Comparison of ENCODE assay signal across 21 mouse cellular contexts in the genomic region with DNA sequence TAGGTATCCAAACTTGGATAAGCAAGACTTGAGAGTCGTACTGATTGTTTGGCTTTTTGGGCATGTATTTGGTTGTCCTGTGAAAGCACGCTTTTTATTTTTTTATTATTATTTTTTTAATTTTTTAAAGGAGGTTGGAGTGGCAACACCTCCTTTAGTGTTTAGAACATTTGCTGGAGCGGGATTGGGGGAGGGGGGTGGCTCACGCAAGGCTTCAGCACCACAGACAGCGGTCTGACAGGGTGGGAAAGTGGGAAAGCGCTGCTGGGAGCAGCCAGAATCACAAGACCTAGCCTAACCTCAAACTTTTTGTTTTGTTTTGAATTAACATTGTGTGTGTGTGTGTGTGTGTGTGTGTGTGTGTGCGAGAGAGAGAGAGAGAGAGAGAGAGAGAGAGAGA. TPM values are rescaled to one million over a fixed set of nuclear protein-coding genes. Genes with fewer than 3 reads are reported as not detected.
DNase-seq lines count a peak whose midpoint lies in the region; ATAC-seq and TF ChIP-seq lines count a peak whose summit lies in the region.
"Had no signal": no experiment of that assay in that cellular context is flagged by ENCODE, and none has a peak within 500 bp of the region (broad histone marks: within the 10 kb centered on the region; RNA-seq: fewer than 3 reads in every experiment).

No protein-coding gene starts in this region.

- no peak for TF ChIP-seq RAD21 in MEL (IDR thresholded peaks at IDR 0.05; ENCODE audit: low read depth, low read length)

- H3K79me2 ChIP-seq in MEL (ENCODE audit: control insufficient read depth, insufficient read depth, low read length, poor library complexity): no peaks in the 10 kb centered on the region

- peak; percentile 73 for DNase-seq in intestine, embryonic 14.5 days (ENCODE audit: low spot score)
- peak; percentile 47 for DNase-seq in ES-CJ7 (ENCODE audit: low read depth, low spot score)
- no peak for DNase-seq in MEL (ENCODE audit: low read depth, low spot score)
- DNase-seq in embryonic facial prominence, embryonic 11.5 days (ENCODE audit: low spot score): peak; percentile 75
- no peak for DNase-seq in heart, adult 18-20 months
- DNase-seq in urinary bladder, postnatal 36 days (ENCODE audit: low spot score in 2 of 2): no peak
- no peak for DNase-seq in forebrain, postnatal 0 days

- WGBS in intestine, embryonic 14.5 days: 28% methylated on average over 6 of the region's 7 CpGs
- WGBS in intestine, embryonic 16.5 days: 19% methylated on average over 7 of the region's 7 CpGs
- 32% methylated on average over 7 of the region's 7 CpGs for WGBS in embryonic facial prominence, embryonic 11.5 days
- 49% methylated on average over 7 of the region's 7 CpGs for WGBS in forebrain, postnatal 0 days

- no peak overlapping the region for H3K4me2 ChIP-seq in intestine, embryonic 14.5 days (ENCODE audit: low read length)
- H3K4me2 ChIP-seq in intestine, embryonic 16.5 days (ENCODE audit: low read depth, low read length): no peak overlapping the region
- H3K4me2 ChIP-seq in embryonic facial prominence, embryonic 11.5 days (ENCODE audit: low read depth, low read length): no peak overlapping the region
- H3K4me2 ChIP-seq in forebrain, postnatal 0 days (ENCODE audit: low read depth): no peak overlapping the region

- no peak for TF ChIP-seq EP300 in MEL (IDR thresholded peaks at IDR 0.05; ENCODE audit: low read depth in 1 of 2, low read length in 2 of 2)

- H3K36me3 ChIP-seq in intestine, embryonic 14.5 days (ENCODE audit: control insufficient read depth, insufficient read depth, low read length): peaks cover 19% of the 10 kb centered on the region
- peaks cover 11% of the 10 kb centered on the region; the same call in 1 of the 2 replicates for H3K36me3 ChIP-seq in intestine, embryonic 16.5 days (ENCODE audit: control insufficient read depth, insufficient read depth, low read length)
- H3K36me3 ChIP-seq in MEL (ENCODE audit: control insufficient read depth in 1 of 2, insufficient read depth in 2 of 2, low read length in 2 of 2): peaks cover 0 to 2% of the 10 kb centered on the region in 2 experiments; a peak in 1 of 4 replicates
- H3K36me3 ChIP-seq in embryonic facial prominence, embryonic 11.5 days (replicated peaks; ENCODE audit: control insufficient read depth, insufficient read depth, low read depth, low read length): peaks cover 5% of the 10 kb centered on the region
- H3K36me3 ChIP-seq in forebrain, postnatal 0 days (ENCODE audit: insufficient read depth): peaks cover 22% of the 10 kb centered on the region

- TF ChIP-seq POLR2A in MEL (IDR thresholded peaks at IDR 0.05; ENCODE audit: control insufficient read depth in 1 of 2, insufficient read depth in 1 of 2, low read depth in 1 of 2, low read length in 2 of 2, poor library complexity in 1 of 2): no peak; a peak in 1 of 4 replicates

- no peak overlapping the region for H3K4me3 ChIP-seq in intestine, embryonic 14.5 days (ENCODE audit: low read depth, low read length)
- no peak overlapping the region for H3K4me3 ChIP-seq in intestine, embryonic 16.5 days (ENCODE audit: low read length)
- no peak overlapping the region for H3K4me3 ChIP-seq in MEL (ENCODE audit: control insufficient read depth in 1 of 2, insufficient read depth in 1 of 2, low read depth in 2 of 2, low read length in 2 of 2)
- H3K4me3 ChIP-seq in embryonic facial prominence, embryonic 11.5 days (ENCODE audit: low read depth, low read length): no peak overlapping the region
- H3K4me3 ChIP-seq in forebrain, postnatal 0 days (ENCODE audit: low read depth, low read length): no peak overlapping the region
- H3K4me3 ChIP-seq: embryonic facial prominence, embryonic 13.5 days; lung, embryonic 15.5 days; neural tube, embryonic 12.5 days had no signal

- H3K9ac ChIP-seq in intestine, embryonic 14.5 days (ENCODE audit: low read length): no peak overlapping the region
- H3K9ac ChIP-seq in intestine, embryonic 16.5 days (ENCODE audit: low read depth, low read length): no peak overlapping the region
- no peak overlapping the region for H3K9ac ChIP-seq in MEL (ENCODE audit: control insufficient read depth, low read depth, low read length, poor library complexity, severe bottlenecking)
- H3K9ac ChIP-seq in embryonic facial prominence, embryonic 11.5 days (replicated peaks; ENCODE audit: low read length): no peak overlapping the region
- no peak overlapping the region for H3K9ac ChIP-seq in forebrain, postnatal 0 days
- H3K9ac ChIP-seq: embryonic facial prominence, embryonic 13.5 days; lung, embryonic 15.5 days; neural tube, embryonic 12.5 days had no signal

- H3K27me3 ChIP-seq in intestine, embryonic 14.5 days (replicated peaks; ENCODE audit: control insufficient read depth, insufficient read depth, low read length): peaks cover 71% of the 10 kb centered on the region
- H3K27me3 ChIP-seq in intestine, embryonic 16.5 days (replicated peaks; ENCODE audit: control insufficient read depth, insufficient read depth, low read length): peaks cover 42% of the 10 kb centered on the region
- no peaks in the 10 kb centered on the region for H3K27me3 ChIP-seq in MEL (ENCODE audit: control insufficient read depth in 1 of 2, insufficient read depth in 2 of 2, low read length in 2 of 2)
- peaks cover 43% of the 10 kb centered on the region for H3K27me3 ChIP-seq in embryonic facial prominence, embryonic 11.5 days (ENCODE audit: control insufficient read depth, insufficient read depth, low read length)
- H3K27me3 ChIP-seq in forebrain, postnatal 0 days (ENCODE audit: insufficient read depth, low read length): no peaks in the 10 kb centered on the region

- no peaks in the 10 kb centered on the region for H3K9me3 ChIP-seq in intestine, embryonic 14.5 days (ENCODE audit: control insufficient read depth, low read length)
- no peaks in the 10 kb centered on the region for H3K9me3 ChIP-seq in intestine, embryonic 16.5 days (ENCODE audit: control insufficient read depth, low read length)
- H3K9me3 ChIP-seq in MEL (replicated peaks; ENCODE audit: insufficient read depth, low read length): no peaks in the 10 kb centered on the region
- no peaks in the 10 kb centered on the region for H3K9me3 ChIP-seq in embryonic facial prominence, embryonic 11.5 days (replicated peaks; ENCODE audit: control insufficient read depth, low read length)
- no peaks in the 10 kb centered on the region for H3K9me3 ChIP-seq in forebrain, postnatal 0 days (ENCODE audit: low read length)
- H3K9me3 ChIP-seq: embryonic facial prominence, embryonic 13.5 days; heart, embryonic 10.5 days; lung, embryonic 15.5 days; neural tube, embryonic 12.5 days had no signal

- no peak for ATAC-seq in intestine, embryonic 14.5 days (replicated peaks; ENCODE audit: low FRiP score, low TSS enrichment, low read depth)
- ATAC-seq in intestine, embryonic 16.5 days: no peak
- ATAC-seq in embryonic facial prominence, embryonic 11.5 days (replicated peaks; ENCODE audit: insufficient number of reproducible peaks, low FRiP score, low TSS enrichment, low read depth): no peak
- no peak for ATAC-seq in forebrain, postnatal 0 days

- no peak for TF ChIP-seq CTCF in MEL (IDR thresholded peaks at IDR 0.05 in 2 of 3, conservative IDR thresholded peaks at IDR 0.05 in 1 of 3; ENCODE audit: control insufficient read depth in 1 of 3, insufficient read depth in 1 of 3, low read depth in 2 of 3, low read length in 3 of 3, poor library complexity in 1 of 3, severe bottlenecking in 1 of 3)
- TF ChIP-seq CTCF in forebrain, postnatal 0 days (IDR thresholded peaks at IDR 0.05; ENCODE audit: low read depth): no peak

- peaks cover 18% of the 10 kb centered on the region for H3K4me1 ChIP-seq in intestine, embryonic 14.5 days (replicated peaks; ENCODE audit: control insufficient read depth, insufficient read depth, low read length)
- H3K4me1 ChIP-seq in intestine, embryonic 16.5 days (ENCODE audit: control insufficient read depth, insufficient read depth, low read length): peaks cover 23% of the 10 kb centered on the region
- no peaks in the 10 kb centered on the region for H3K4me1 ChIP-seq in MEL (ENCODE audit: control insufficient read depth in 1 of 2, insufficient read depth in 2 of 2, low read length in 2 of 2)
- H3K4me1 ChIP-seq in embryonic facial prominence, embryonic 11.5 days (ENCODE audit: control insufficient read depth, insufficient read depth, low read length): peaks cover 3% of the 10 kb centered on the region
- peaks cover 10% of the 10 kb centered on the region for H3K4me1 ChIP-seq in forebrain, postnatal 0 days (ENCODE audit: insufficient read depth)

- no peak overlapping the region for H3K27ac ChIP-seq in intestine, embryonic 14.5 days (ENCODE audit: low read depth)
- H3K27ac ChIP-seq in intestine, embryonic 16.5 days (ENCODE audit: low read length): no peak overlapping the region
- no peak overlapping the region for H3K27ac ChIP-seq in MEL (ENCODE audit: control insufficient read depth, low read depth, low read length)
- no peak overlapping the region for H3K27ac ChIP-seq in embryonic facial prominence, embryonic 11.5 days (replicated peaks; ENCODE audit: low read depth, low read length)
- no peak overlapping the region for H3K27ac ChIP-seq in forebrain, postnatal 0 days (ENCODE audit: low read depth, low read length)
- H3K27ac ChIP-seq: embryonic facial prominence, embryonic 13.5 days; heart, embryonic 10.5 days; hindbrain, postnatal 0 days; lung, embryonic 15.5 days; neural tube, embryonic 12.5 days had no signal

RNA-seq across cellular contexts. Expression of a gene that starts 1.8 kb away (rescaled TPM):
- polyA plus RNA-seq in intestine, embryonic 14.5 days (2014; fragmentation: Nextera tagmentation; extraction: Ambion mirVana): 6.2 and 7.1 TPM in 2 replicates
- polyA plus RNA-seq in intestine, embryonic 16.5 days (2015; fragmentation: Nextera tagmentation; extraction: Ambion mirVana): 1.5 and 1.9 TPM in 2 replicates
- total RNA-seq in MEL (2012; rRNA removed): 0.15 and 0.20 TPM in 2 replicates
- 1 to 10 TPM in 1 of 2 experiments, not detected in 1; 1.1 TPM for polyA plus RNA-seq in MEL (2012; ENCODE audit: insufficient read depth in 1 of 2, insufficient read length in 2 of 2, low read depth in 1 of 2, low replicate concordance in 2 of 2, missing spikeins in 1 of 2)
- 11.2 and 13.7 TPM in 2 replicates for polyA plus RNA-seq in embryonic facial prominence, embryonic 11.5 days (2014; fragmentation: Nextera tagmentation; extraction: Ambion mirVana)
- under 1 TPM in 1 of 2 experiments, not detected in 1; 0.26 TPM for total RNA-seq in heart, adult 18-20 months (2021)
- 159 and 191 TPM in 2 replicates for total RNA-seq in forebrain, postnatal 0 days (2014; rRNA removed)
- 51.3 and 74.7 TPM in 2 replicates for polyA plus RNA-seq in forebrain, postnatal 0 days (2015; fragmentation: Nextera tagmentation; extraction: Ambion mirVana)
- total RNA-seq: megakaryocyte progenitor cell, adult 5-6 weeks had no signal

RNA-seq across cellular contexts. Expression of a gene that starts 17.4 kb away (rescaled TPM):
- not detected in 2 replicates for polyA plus RNA-seq in intestine, embryonic 14.5 days (2014; fragmentation: Nextera tagmentation; extraction: Ambion mirVana)
- not detected in 2 replicates for polyA plus RNA-seq in intestine, embryonic 16.5 days (2015; fragmentation: Nextera tagmentation; extraction: Ambion mirVana)
- total RNA-seq in MEL (2012; rRNA removed): not detected in 2 replicates
- not detected for polyA plus RNA-seq in MEL (2012; ENCODE audit: insufficient read depth in 1 of 2, insufficient read length in 2 of 2, low read depth in 1 of 2, low replicate concordance in 2 of 2, missing spikeins in 1 of 2)
- polyA plus RNA-seq in embryonic facial prominence, embryonic 11.5 days (2014; fragmentation: Nextera tagmentation; extraction: Ambion mirVana): not detected in 2 replicates
- total RNA-seq in heart, adult 18-20 months (2021): under 1 TPM in 1 of 2 experiments, not detected in 1; 0.55 TPM
- total RNA-seq in forebrain, postnatal 0 days (2014; rRNA removed): not detected in 2 replicates
- polyA plus RNA-seq in forebrain, postnatal 0 days (2015; fragmentation: Nextera tagmentation; extraction: Ambion mirVana): not detected in 2 replicates
- total RNA-seq: adrenal gland, postnatal 4 days; G1E; gastrocnemius, adult 8-10 months; hindbrain, postnatal 0 days; megakaryocyte progenitor cell, adult 5-6 weeks had no signal
- polyA plus RNA-seq: embryonic facial prominence, embryonic 13.5 days; G1E; heart, embryonic 10.5 days; hindbrain, postnatal 0 days; kidney, adult 2 months; liver, embryonic 11.5 days; lung, embryonic 15.5 days; midbrain, embryonic 14.5 days; neural tube, embryonic 12.5 days; stomach, embryonic 16.5 days had no signal

RNA-seq across cellular contexts. Expression of a gene that starts 17.5 kb away (rescaled TPM):
- polyA plus RNA-seq in intestine, embryonic 14.5 days (2014; fragmentation: Nextera tagmentation; extraction: Ambion mirVana): 10.2 and 10.3 TPM in 2 replicates
- polyA plus RNA-seq in intestine, embryonic 16.5 days (2015; fragmentation: Nextera tagmentation; extraction: Ambion mirVana): 9.2 and 9.7 TPM in 2 replicates
- total RNA-seq in MEL (2012; rRNA removed): 16.7 and 19.2 TPM in 2 replicates
- 10 to 100 TPM in 1 of 2 experiments, not detected in 1; 40.4 TPM for polyA plus RNA-seq in MEL (2012; ENCODE audit: insufficient read depth in 1 of 2, insufficient read length in 2 of 2, low read depth in 1 of 2, low replicate concordance in 2 of 2, missing spikeins in 1 of 2)
- polyA plus RNA-seq in embryonic facial prominence, embryonic 11.5 days (2014; fragmentation: Nextera tagmentation; extraction: Ambion mirVana): 5.5 and 7.1 TPM in 2 replicates
- total RNA-seq in heart, adult 18-20 months (2021): 1 to 10 TPM; 3.8 to 3.9 TPM
- 31.0 and 32.3 TPM in 2 replicates for total RNA-seq in forebrain, postnatal 0 days (2014; rRNA removed)
- 13.3 and 16.3 TPM in 2 replicates for polyA plus RNA-seq in forebrain, postnatal 0 days (2015; fragmentation: Nextera tagmentation; extraction: Ambion mirVana)

RNA-seq across cellular contexts. Expression of a gene that starts 31.6 kb away (rescaled TPM):
- 35.2 and 43.4 TPM in 2 replicates for polyA plus RNA-seq in intestine, embryonic 14.5 days (2014; fragmentation: Nextera tagmentation; extraction: Ambion mirVana)
- polyA plus RNA-seq in intestine, embryonic 16.5 days (2015; fragmentation: Nextera tagmentation; extraction: Ambion mirVana): 50.8 and 54.2 TPM in 2 replicates
- 167 and 183 TPM in 2 replicates for total RNA-seq in MEL (2012; rRNA removed)
- polyA plus RNA-seq in MEL (2012; ENCODE audit: insufficient read depth in 1 of 2, insufficient read length in 2 of 2, low read depth in 1 of 2, low replicate concordance in 2 of 2, missing spikeins in 1 of 2): 100 to 1,000 TPM in 1 of 2 experiments, 10 to 100 TPM in 1; 87.6 to 211 TPM
- polyA plus RNA-seq in embryonic facial prominence, embryonic 11.5 days (2014; fragmentation: Nextera tagmentation; extraction: Ambion mirVana): 25.2 and 26.6 TPM in 2 replicates
- 100 to 1,000 TPM; 105 to 108 TPM for total RNA-seq in heart, adult 18-20 months (2021)
- total RNA-seq in forebrain, postnatal 0 days (2014; rRNA removed): 55.2 and 59.2 TPM in 2 replicates
- polyA plus RNA-seq in forebrain, postnatal 0 days (2015; fragmentation: Nextera tagmentation; extraction: Ambion mirVana): 64.1 and 64.7 TPM in 2 replicates

RNA-seq across cellular contexts. Expression of a gene that starts 45.4 kb away (rescaled TPM):
- 322 and 380 TPM in 2 replicates for polyA plus RNA-seq in intestine, embryonic 14.5 days (2014; fragmentation: Nextera tagmentation; extraction: Ambion mirVana)
- 324 and 348 TPM in 2 replicates for polyA plus RNA-seq in intestine, embryonic 16.5 days (2015; fragmentation: Nextera tagmentation; extraction: Ambion mirVana)
- 0.10 and 0.19 TPM in 2 replicates for total RNA-seq in MEL (2012; rRNA removed)
- under 1 TPM in 1 of 2 experiments, not detected in 1; 0.06 TPM for polyA plus RNA-seq in MEL (2012; ENCODE audit: insufficient read depth in 1 of 2, insufficient read length in 2 of 2, low read depth in 1 of 2, low replicate concordance in 2 of 2, missing spikeins in 1 of 2)
- 1.4 and 4.0 TPM in 2 replicates for polyA plus RNA-seq in embryonic facial prominence, embryonic 11.5 days (2014; fragmentation: Nextera tagmentation; extraction: Ambion mirVana)
- 1 to 10 TPM; 7.1 to 9.8 TPM for total RNA-seq in heart, adult 18-20 months (2021)
- 0.24 TPM in 1 of 2 replicates, not detected in the other for total RNA-seq in forebrain, postnatal 0 days (2014; rRNA removed)
- 0.24 and 0.86 TPM in 2 replicates for polyA plus RNA-seq in forebrain, postnatal 0 days (2015; fragmentation: Nextera tagmentation; extraction: Ambion mirVana)
- total RNA-seq: megakaryocyte progenitor cell, adult 5-6 weeks had no signal
- polyA plus RNA-seq: G1E had no signal

Comparison
In these comparisons a context has a peak if more than half of its experiments do, and no peak if none do; other contexts are left out.
1. DNase-seq: peak in intestine, embryonic 14.5 days (single experiment), ES-CJ7 (single experiment) and embryonic facial prominence, embryonic 11.5 days (single experiment); none in MEL (single experiment), heart, adult 18-20 months (0 of 2), urinary bladder, postnatal 36 days (0 of 2) and forebrain, postnatal 0 days (single experiment).